Mouse (Mus musculus): ENCODE data around the gene Krtap4-1.

- no peak for TF ChIP-seq CTCF (IDR thresholded peaks at IDR 0.05; ENCODE audit: borderline replicate concordance, extremely low read depth, insufficient read depth, insufficient read length)
- TF ChIP-seq POLR2A (IDR thresholded peaks at IDR 0.05; ENCODE audit: borderline replicate concordance, extremely low read depth, insufficient read depth, insufficient read length, poor library complexity, severe bottlenecking), result no peak
Observed at GRCm38 (mm10) chr11:99580636-99581035, 47.4 kb downstream of the Krtap4-1 start, which contains the start of gene Krtap1-5.
